Mouse (Mus musculus) forebrain, embryonic 14.5 days (tissue): ENCODE results near the gene Hmgn2. TPM values are rescaled to one million over a fixed set of nuclear protein-coding genes. Genes with fewer than 3 reads are reported as not detected.

ENCODE experiments used
- ATAC-seq: fragments of 200-750 bp; cut with Nextera tagmentation; 2 replicates; pipeline ENCODE4 v1.8.0; 2017; ENCODE audit warnings: mild to moderate bottlenecking, moderate library complexity
- DNase-seq: peaks from one replicate; pipeline ENCODE4 v3.0.0-alpha.2; 2015; ENCODE audit warnings: low spot score
- H3K27ac ChIP-seq: fragments of 300-500 bp; sonication (generic); 2 replicates; pipeline ENCODE4 v1.5.1; 2014; ENCODE audit warnings: low read depth, mild to moderate bottlenecking, control low read depth, low read length, moderate library complexity
- H3K27me3 ChIP-seq: fragments of 300-500 bp; sonication (generic); replicated peaks from 2 replicates; pipeline ENCODE4 v1.6.1; 2014; ENCODE audit warnings: low read length, control low read depth, mixed read lengths; ENCODE audit not compliant: control insufficient read depth, insufficient read depth
- H3K36me3 ChIP-seq: fragments of 300-500 bp; sonication (generic); 2 replicates; pipeline ENCODE4 v1.6.1; 2014; ENCODE audit warnings: low read length, control low read depth; ENCODE audit not compliant: control insufficient read depth, insufficient read depth
- H3K4me1 ChIP-seq: fragments of 300-500 bp; sonication (generic); 2 replicates; pipeline ENCODE4 v1.6.1; 2014; ENCODE audit warnings: antibody characterized with exemption, low read length, control low read depth; ENCODE audit not compliant: control insufficient read depth, insufficient read depth
- H3K4me2 ChIP-seq: fragments of 300-500 bp; sonication (generic); 2 replicates; pipeline ENCODE4 v1.6.1; 2014; ENCODE audit warnings: mild to moderate bottlenecking, control low read depth, low read length
- H3K4me3 ChIP-seq: fragments of 300-500 bp; sonication (generic); 2 replicates; pipeline ENCODE4 v1.5.1; 2014; ENCODE audit warnings: low read depth, low read length, control low read depth
- H3K9ac ChIP-seq: fragments of 300-500 bp; sonication (generic); 2 replicates; pipeline ENCODE4 v1.6.1; 2014; ENCODE audit warnings: mild to moderate bottlenecking, low read length, control low read depth, moderate library complexity
- H3K9me3 ChIP-seq: fragments of 300-500 bp; sonication (generic); replicated peaks from 2 replicates; pipeline ENCODE4 v1.6.1; 2016; ENCODE audit warnings: low read length, control low read depth, mixed read lengths; ENCODE audit not compliant: control insufficient read depth
- WGBS: fragments of 180-500 bp; shearing (Covaris S2); extraction: QIAGEN DNeasy Blood & Tissue Kit; methylation state at CpG from one replicate; pipeline ENCODE4 v1.1.7; 2014; 5-methylcytosine and 5-hydroxymethylcytosine counted together
- polyA plus RNA-seq: library from polyadenylated mRNA; unstranded; fragments of >200 nt; fragmentation: Nextera tagmentation; extraction: Ambion mirVana; gene quantifications from 2 replicates; pipeline ENCODE4 v1.2.1, GENCODE M21; 2014

Gene Hmgn2
- polyA plus RNA-seq, 1 experiment from 2014 or later, result 2,793 TPM

- ATAC-seq (no peak), DNase-seq (no peak)
- WGBS, result 88% methylated on average over 13 of the region's 13 CpGs
- Histone ChIP-seq H3K9ac (no peak overlapping the region), H3K4me1 (no peaks in the 10 kb centered on the region), H3K9me3 (no peaks in the 10 kb centered on the region), H3K36me3 (no peaks in the 10 kb centered on the region), H3K4me3 (no peak overlapping the region), H3K27me3 (no peaks in the 10 kb centered on the region), H3K4me2 (no peak overlapping the region), H3K27ac (no peak overlapping the region)
Measured at GRCm38 (mm10) chr4:133940386-133941260, 27.8 kb downstream of the Hmgn2 start.

DNA sequence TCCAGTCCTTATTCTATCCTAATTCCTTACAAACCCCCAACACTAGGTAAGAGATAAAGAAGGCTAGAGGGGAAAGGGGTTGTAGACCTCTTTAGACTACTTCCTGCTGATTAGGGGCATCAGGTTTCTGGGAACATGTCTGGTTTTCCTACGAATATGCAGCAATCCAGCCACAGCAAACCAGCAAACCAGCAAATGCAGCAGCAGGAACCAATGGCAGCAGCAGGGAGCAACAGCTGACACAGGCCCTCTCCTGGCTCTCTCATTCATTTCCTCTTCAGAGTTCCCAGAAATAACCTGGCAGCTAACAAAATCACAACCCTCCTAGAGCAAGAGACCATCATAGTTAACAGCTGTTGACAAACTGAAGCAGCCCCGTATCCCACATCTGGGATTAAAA is 30.4 kb downstream of the Hmgn2 start:
- Histone ChIP-seq H3K9ac (no peak overlapping the region), H3K4me3 (no peak overlapping the region), H3K9me3 (no peaks in the 10 kb centered on the region), H3K4me2 (no peak overlapping the region), H3K4me1 (no peaks in the 10 kb centered on the region), H3K36me3 (no peaks in the 10 kb centered on the region), H3K27me3 (no peaks in the 10 kb centered on the region), H3K27ac (no peak overlapping the region)
- ATAC-seq (no peak), DNase-seq (no peak)
- 72% methylated on average over 2 of the region's 2 CpGs for WGBS

- Histone ChIP-seq H3K4me2 (no peak overlapping the region), H3K36me3 (no peaks in the 10 kb centered on the region), H3K4me3 (no peak overlapping the region), H3K27ac (no peak overlapping the region), H3K4me1 (no peaks in the 10 kb centered on the region), H3K9me3 (no peaks in the 10 kb centered on the region), H3K9ac (no peak overlapping the region), H3K27me3 (no peaks in the 10 kb centered on the region)
- 68% methylated on average over 3 of the region's 3 CpGs for WGBS
- ATAC-seq (no peak), DNase-seq (no peak)
Measured at GRCm38 (mm10) chr4:133931785-133932184, 36.7 kb downstream of the Hmgn2 start.

GRCm38 (mm10) chr4:133931349-133931748 is 37.1 kb downstream of the Hmgn2 start:
- Histone ChIP-seq H3K36me3 (no peaks in the 10 kb centered on the region), H3K27ac (no peak overlapping the region), H3K4me2 (no peak overlapping the region), H3K27me3 (no peaks in the 10 kb centered on the region), H3K4me1 (no peaks in the 10 kb centered on the region), H3K9me3 (no peaks in the 10 kb centered on the region), H3K9ac (no peak overlapping the region), H3K4me3 (no peak overlapping the region)
- no peak for DNase-seq
- WGBS, result 16% methylated on average over 10 of the region's 10 CpGs
- no peak for ATAC-seq

DNA sequence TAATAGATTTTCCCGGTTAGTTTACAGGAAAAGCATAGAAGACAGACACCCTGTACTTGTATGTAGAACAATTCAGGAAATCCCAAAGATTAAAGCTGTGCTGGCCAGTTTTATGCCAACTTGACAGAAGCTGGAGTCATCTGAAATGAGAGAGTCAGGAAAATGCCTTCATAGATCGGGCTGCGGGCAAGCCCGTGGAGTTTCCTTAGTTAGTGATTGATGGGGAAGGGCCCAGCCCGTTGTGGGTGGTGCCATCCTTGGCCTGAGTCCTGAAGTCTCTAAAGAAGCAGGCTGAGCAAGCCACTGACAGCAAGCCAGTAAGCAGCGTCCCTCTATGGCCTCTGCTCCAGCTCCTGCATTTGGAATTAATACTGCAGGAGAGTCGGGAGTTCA is 39.2 kb downstream of the Hmgn2 start:
- no peaks in the 10 kb centered on the region for H3K36me3 ChIP-seq
- 59% methylated on average over 7 of the region's 7 CpGs for WGBS
- no peaks in the 10 kb centered on the region for H3K4me1 ChIP-seq
- no peaks in the 10 kb centered on the region for H3K9me3 ChIP-seq
- DNase-seq (no peak), ATAC-seq (no peak)
- H3K4me2 ChIP-seq, result no peak overlapping the region
- H3K9ac ChIP-seq, result no peak overlapping the region
- H3K27ac ChIP-seq, result no peak overlapping the region
- no peaks in the 10 kb centered on the region for H3K27me3 ChIP-seq
- H3K4me3 ChIP-seq, result no peak overlapping the region

GRCm38 (mm10) chr4:133928576-133929277 is 39.7 kb downstream of the Hmgn2 start:
- no peak overlapping the region for H3K4me3 ChIP-seq

DNA sequence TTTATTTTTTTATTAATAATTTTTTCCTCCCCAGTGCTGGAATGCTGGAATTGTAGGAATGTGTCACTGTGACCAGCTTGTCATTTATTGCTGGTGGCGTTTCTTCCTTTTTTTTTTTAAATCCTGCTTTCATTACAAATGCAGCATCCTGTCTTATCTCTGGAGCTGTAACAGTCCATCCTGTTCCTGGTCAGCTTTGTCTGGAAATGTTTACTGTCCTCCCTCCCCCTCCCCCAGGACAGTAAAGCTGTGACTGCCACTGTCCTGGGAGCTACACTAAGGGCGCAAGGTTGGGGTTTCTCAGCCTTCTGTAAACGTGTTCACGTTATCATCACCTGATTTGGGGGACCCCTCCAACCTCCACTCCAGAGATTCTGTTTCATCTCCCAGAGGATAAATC is 43.2 kb downstream of the Hmgn2 start:
- H3K4me3 ChIP-seq, result no peak overlapping the region
- no peaks in the 10 kb centered on the region for H3K36me3 ChIP-seq
- DNase-seq (no peak), ATAC-seq (no peak)
- WGBS, result 86% methylated on average over 4 of the region's 4 CpGs
- no peak overlapping the region for H3K4me2 ChIP-seq
- no peaks in the 10 kb centered on the region for H3K4me1 ChIP-seq
- no peaks in the 10 kb centered on the region for H3K9me3 ChIP-seq
- H3K27ac ChIP-seq, result no peak overlapping the region
- H3K9ac ChIP-seq, result no peak overlapping the region
- H3K27me3 ChIP-seq, result no peaks in the 10 kb centered on the region

More at GRCm38 (mm10) chr4:133928576-133929277, 39.7 kb downstream of the Hmgn2 start:
- Histone ChIP-seq H3K9ac (no peak overlapping the region), H3K9me3 (no peaks in the 10 kb centered on the region), H3K27ac (no peak overlapping the region), H3K4me1 (no peaks in the 10 kb centered on the region), H3K27me3 (no peaks in the 10 kb centered on the region), H3K36me3 (no peaks in the 10 kb centered on the region), H3K4me2 (no peak overlapping the region)
- DNase-seq, result no peak
- ATAC-seq, result no peak
- 75% methylated on average over 15 of the region's 15 CpGs for WGBS

DNA sequence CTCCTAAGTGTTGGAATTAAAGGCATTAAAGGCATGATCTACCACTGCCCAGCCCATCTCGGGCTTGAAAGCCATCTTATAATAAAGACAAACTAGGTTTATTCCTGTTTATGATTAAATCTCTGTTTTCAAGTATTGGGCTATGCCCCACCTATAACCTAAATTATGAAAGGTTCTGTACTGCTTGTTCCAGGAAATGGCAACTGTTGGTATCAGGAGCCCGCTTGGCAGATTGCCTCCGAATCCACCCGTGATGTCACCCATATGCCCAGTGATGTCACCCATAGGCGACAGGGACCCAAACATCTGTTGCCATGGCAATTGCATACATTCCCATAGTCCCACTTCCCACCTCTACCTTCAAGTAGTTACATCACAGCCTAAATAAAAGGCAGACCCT is 44.7 kb downstream of the Hmgn2 start:
- no peak overlapping the region for H3K27ac ChIP-seq

More for the DNA sequence above, 44.7 kb downstream of the Hmgn2 start:
- no peaks in the 10 kb centered on the region for H3K4me1 ChIP-seq
- ATAC-seq (no peak), DNase-seq (no peak)
- H3K9ac ChIP-seq, result no peak overlapping the region
- no peaks in the 10 kb centered on the region for H3K27me3 ChIP-seq
- H3K4me3 ChIP-seq, result no peak overlapping the region
- 90% methylated on average over 5 of the region's 5 CpGs for WGBS
- no peak overlapping the region for H3K4me2 ChIP-seq
- H3K36me3 ChIP-seq, result no peaks in the 10 kb centered on the region
- no peaks in the 10 kb centered on the region for H3K9me3 ChIP-seq
